Mouse (Mus musculus): ENCODE data around the gene Gm3250.
"Not testable (repeated sequence)": the region's sequence is repeated elsewhere in the genome, so short reads cannot be mapped to it uniquely, and the experiment has no call there.

The Gm3250 gene

GRCm38 (mm10) chr10:77782442-77782841 lies at the start of gene Gm3250:
Gm3250 (minus strand) TSS chr10:77782542.
- in situ Hi-C loops (cut with MboI; ENCODE audit: low pct_unique_long_range_greater_than_20kb in 1 of 2, low sequenced_read_pairs in 2 of 2, unreplicated experiment in 1 of 2) = not testable (repeated sequence)

- in situ Hi-C loops (cut with MboI; ENCODE audit: low pct_unique_long_range_greater_than_20kb in 1 of 2, low sequenced_read_pairs in 2 of 2, unreplicated experiment in 1 of 2) = no loop called here
Measured at GRCm38 (mm10) chr10:77826951-77827350, 44.6 kb upstream of the Gm3250 start, which contains the start of gene Krtap10-4. Krtap10-4 (minus strand) TSS chr10:77827095.

DNA sequence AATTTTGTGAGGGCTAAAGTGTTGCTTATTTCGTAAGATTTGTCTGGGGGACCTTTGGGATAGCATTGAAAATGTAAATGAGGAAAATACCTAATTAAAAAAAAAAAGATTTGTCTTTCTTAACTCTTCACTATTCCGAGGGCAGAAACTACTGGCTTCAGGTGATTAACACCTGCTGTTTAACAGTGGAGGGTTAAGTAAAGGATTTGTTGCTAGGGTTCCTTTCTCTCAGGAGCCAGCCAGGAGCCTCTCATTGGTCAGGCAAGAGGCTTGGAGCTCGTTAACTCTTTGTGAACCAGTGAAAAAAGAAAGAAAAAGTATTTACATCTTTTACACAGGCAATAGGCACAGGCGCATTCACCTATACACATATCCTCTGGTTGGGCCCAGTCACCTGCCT lies 36.9 kb upstream of the Gm3250 start:
- in situ Hi-C loops (cut with MboI; ENCODE audit: low pct_unique_long_range_greater_than_20kb in 1 of 2, low sequenced_read_pairs in 2 of 2, unreplicated experiment in 1 of 2) = no loop called here

- in situ Hi-C loops (cut with MboI; ENCODE audit: low pct_unique_long_range_greater_than_20kb in 1 of 2, low sequenced_read_pairs in 2 of 2, unreplicated experiment in 1 of 2) = no loop called here
Measured at GRCm38 (mm10) chr10:77818523-77818922, 36.2 kb upstream of the Gm3250 start.

- in situ Hi-C loops (cut with MboI; ENCODE audit: low pct_unique_long_range_greater_than_20kb in 1 of 2, low sequenced_read_pairs in 2 of 2, unreplicated experiment in 1 of 2) = no loop called here
Measured at GRCm38 (mm10) chr10:77815514-77815913, 33.2 kb upstream of the Gm3250 start.

- in situ Hi-C loops (cut with MboI; ENCODE audit: low pct_unique_long_range_greater_than_20kb in 1 of 2, low sequenced_read_pairs in 2 of 2, unreplicated experiment in 1 of 2) = no loop called here
Measured at GRCm38 (mm10) chr10:77814382-77814781, 32.0 kb upstream of the Gm3250 start, which contains the start of gene Gm2696. Gm2696 (plus strand) TSS chr10:77814682.

GRCm38 (mm10) chr10:77811743-77812142 lies 29.4 kb upstream of the Gm3250 start, which contains the start of gene Gm9507:
Gm9507 (minus strand) TSS chr10:77811843.
- in situ Hi-C loops (cut with MboI; ENCODE audit: low pct_unique_long_range_greater_than_20kb in 1 of 2, low sequenced_read_pairs in 2 of 2, unreplicated experiment in 1 of 2) = no loop called here

GRCm38 (mm10) chr10:77804095-77804494 lies 21.8 kb upstream of the Gm3250 start:
- in situ Hi-C loops (cut with MboI; ENCODE audit: low pct_unique_long_range_greater_than_20kb in 1 of 2, low sequenced_read_pairs in 2 of 2, unreplicated experiment in 1 of 2) = no loop called here

DNA sequence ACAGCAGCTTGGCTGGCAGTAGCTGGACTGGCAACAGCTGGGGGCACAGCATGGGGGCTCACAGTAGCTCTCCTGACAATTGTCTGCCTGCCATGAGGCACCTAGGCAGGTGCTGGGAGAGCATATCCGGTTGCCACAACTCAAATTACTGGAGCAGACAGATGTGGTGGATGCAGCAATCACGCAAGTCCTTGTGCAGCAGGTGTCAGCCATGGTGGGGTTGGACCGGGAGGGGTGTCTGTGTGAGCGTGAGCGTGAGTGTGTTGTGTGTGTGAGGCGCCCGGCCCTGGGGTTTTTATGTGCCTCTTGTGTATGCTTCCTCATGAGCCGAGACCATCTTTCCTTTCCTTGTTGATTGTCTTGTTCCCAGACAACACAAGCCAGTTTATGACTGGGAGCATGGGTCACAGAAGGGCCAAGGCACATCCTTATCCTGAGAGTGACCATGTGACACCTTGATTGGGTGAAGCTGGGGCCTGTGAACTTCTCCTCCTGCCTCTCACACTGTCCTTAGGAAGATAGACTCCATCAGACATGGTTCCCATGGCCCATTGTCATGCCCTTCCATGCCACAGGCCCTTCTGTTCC lies 16.7 kb upstream of the Gm3250 start, which contains the start of gene Gm19668:
Gene Gm19668 (minus strand): TSS at position 213 of the 588 bp plus-strand sequence.
- in situ Hi-C loops (cut with MboI; ENCODE audit: low pct_unique_long_range_greater_than_20kb in 1 of 2, low sequenced_read_pairs in 2 of 2, unreplicated experiment in 1 of 2) = no loop called here

DNA sequence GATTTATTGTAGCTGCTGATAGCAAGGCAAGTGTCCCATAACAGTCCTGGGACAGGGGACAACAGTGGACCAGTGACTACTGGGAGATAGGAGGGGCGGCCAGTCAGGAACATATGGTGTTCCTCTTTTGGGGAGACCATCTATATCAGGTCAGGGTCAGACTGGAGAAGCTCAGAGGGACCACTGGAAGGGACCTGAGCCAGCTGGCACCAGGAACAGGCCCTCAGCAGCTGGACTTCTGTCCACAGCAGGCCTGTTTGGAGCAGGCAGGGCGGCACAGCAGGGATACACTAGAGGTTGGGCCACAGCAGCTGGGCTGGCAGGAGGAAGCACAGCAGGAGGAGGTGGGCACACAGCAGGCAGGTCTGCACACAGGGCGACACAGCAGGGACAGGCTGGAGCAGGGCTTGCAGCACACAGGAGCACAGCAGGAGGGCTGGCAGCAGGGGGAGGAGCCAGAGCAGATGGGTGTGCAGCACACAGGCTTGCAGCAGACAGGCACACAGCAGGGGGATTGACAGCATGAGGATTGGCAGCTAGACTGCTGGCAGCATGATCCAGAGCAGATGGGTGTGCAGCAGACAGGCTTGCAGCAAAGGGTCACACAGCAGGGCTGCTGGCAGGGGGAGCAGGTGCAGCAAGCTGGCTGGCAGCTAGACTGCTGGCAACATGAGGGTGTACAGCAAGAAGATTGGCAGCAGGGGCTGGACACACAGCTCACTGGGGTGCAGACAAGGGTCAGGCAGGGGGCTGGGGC lies 16.0 kb upstream of the Gm3250 start:
- in situ Hi-C loops (cut with MboI; ENCODE audit: low pct_unique_long_range_greater_than_20kb in 1 of 2, low sequenced_read_pairs in 2 of 2, unreplicated experiment in 1 of 2) = not testable (repeated sequence)

- in situ Hi-C loops (cut with MboI; ENCODE audit: low pct_unique_long_range_greater_than_20kb in 1 of 2, low sequenced_read_pairs in 2 of 2, unreplicated experiment in 1 of 2) = no loop called here
Measured at GRCm38 (mm10) chr10:77797677-77798076, 15.3 kb upstream of the Gm3250 start.

DNA sequence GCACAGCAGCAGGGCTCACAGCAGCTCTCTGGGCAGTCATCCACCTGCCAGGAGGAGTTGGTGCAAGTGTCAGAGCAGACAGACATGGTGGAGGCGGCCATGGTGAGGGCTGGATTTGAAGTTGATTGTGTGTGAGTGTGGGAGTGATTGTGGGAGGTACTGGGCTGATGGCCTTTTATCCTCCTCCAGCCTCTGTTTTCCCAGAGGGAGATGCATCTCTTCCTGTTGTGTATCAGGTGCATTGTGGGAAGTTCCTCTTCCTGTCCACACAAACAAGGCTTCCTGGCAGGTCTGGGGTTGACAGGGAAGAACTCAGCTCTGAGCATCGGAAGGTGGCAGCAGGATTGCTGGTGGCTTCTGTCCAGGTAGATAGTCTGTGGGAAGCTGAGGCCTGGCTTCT lies 12.6 kb upstream of the Gm3250 start, which contains the start of gene Gm9639:
Gene Gm9639 (minus strand): TSS at position 101 of the 400 bp plus-strand sequence.
- in situ Hi-C loops (cut with MboI; ENCODE audit: low pct_unique_long_range_greater_than_20kb in 1 of 2, low sequenced_read_pairs in 2 of 2, unreplicated experiment in 1 of 2) = no loop called here

DNA sequence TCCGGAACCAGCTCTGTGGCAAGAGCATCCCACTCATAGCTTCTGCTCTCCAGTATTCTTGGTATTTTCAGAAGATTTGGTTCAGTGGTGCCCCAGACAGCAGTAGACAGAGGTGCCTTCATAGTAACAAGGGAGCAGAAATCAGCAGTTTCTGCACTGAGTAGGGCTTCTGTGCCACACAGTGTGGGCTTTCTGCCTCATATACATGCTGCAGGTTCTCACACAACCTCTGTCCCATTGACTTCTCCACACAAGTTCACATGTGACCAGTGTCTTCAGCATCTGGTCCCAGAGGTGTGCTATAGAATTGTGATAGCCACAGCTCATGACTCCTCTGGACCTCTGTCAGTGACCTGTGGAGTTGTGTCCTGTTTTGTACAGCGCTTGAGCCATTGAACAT lies 6.3 kb upstream of the Gm3250 start:
- in situ Hi-C loops (cut with MboI; ENCODE audit: low pct_unique_long_range_greater_than_20kb in 1 of 2, low sequenced_read_pairs in 2 of 2, unreplicated experiment in 1 of 2) = no loop called here

DNA sequence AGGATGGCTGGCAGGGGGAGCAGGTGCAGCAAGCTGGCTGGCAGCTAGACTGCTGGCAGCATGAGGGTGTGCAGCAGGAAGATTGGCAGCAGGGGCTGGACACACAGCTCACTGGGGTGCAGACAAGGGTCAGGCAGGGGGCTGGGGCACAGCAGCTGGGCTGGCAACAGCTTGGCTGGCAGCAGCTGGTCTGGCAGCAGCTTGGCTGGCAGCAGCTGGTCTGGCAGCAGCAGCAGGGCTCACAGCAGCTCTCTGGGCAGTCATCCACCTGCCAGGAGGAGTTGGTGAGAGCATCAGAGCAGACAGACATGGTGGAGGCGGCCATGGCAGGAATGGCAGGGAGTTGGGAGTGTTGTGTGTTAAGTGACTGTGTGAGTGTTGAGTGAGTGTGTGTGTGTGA lies 5.5 kb upstream of the Gm3250 start, which contains the start of gene Gm7137:
Gene Gm7137 (minus strand): TSS at position 325 of the 400 bp plus-strand sequence.
- in situ Hi-C loops (cut with MboI; ENCODE audit: low pct_unique_long_range_greater_than_20kb in 1 of 2, low sequenced_read_pairs in 2 of 2, unreplicated experiment in 1 of 2) = not testable (repeated sequence)

DNA sequence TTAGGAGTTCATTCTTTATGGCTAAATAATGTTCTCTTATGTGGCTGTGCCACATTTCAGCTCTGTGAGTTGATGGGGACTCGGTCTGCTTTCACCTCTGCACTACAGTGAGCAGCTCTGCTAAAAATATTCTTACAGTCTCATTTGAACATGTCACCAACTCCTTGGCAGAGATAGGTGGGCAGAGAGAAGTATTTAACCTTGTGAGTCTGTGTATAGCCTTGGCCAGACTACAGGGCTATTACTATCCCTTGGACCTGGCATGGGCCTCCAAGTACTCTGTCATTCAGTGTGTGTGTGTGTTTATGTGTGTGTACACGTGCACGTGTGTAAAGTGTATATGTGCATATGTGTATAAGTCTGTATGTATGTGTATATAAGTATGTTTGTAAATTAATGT lies 1.1 kb upstream of the Gm3250 start:
- in situ Hi-C loops (cut with MboI; ENCODE audit: low pct_unique_long_range_greater_than_20kb in 1 of 2, low sequenced_read_pairs in 2 of 2, unreplicated experiment in 1 of 2) = not testable (repeated sequence)

- in situ Hi-C loops (cut with MboI; ENCODE audit: low pct_unique_long_range_greater_than_20kb in 1 of 2, low sequenced_read_pairs in 2 of 2, unreplicated experiment in 1 of 2) = not testable (repeated sequence)
Measured at GRCm38 (mm10) chr10:77776844-77777243, 5.5 kb downstream of the Gm3250 start, which contains the start of gene Gm7138. Gm7138 (minus strand) TSS chr10:77776944.

DNA sequence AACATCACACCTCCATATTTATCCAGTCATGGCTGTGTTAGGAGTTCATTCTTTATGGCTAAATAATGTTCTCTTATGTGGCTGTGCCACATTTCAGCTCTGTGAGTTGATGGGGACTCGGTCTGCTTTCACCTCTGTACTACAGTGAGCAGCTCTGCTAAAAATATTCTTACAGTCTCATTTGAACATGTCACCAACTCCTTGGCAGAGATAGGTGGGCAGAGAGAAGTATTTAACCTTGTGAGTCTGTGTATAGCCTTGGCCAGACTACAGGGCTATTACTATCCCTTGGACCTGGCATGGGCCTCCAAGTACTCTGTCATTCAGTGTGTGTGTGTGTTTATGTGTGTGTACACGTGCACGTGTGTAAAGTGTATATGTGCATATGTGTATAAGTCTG lies 10.2 kb downstream of the Gm3250 start:
- in situ Hi-C loops (cut with MboI; ENCODE audit: low pct_unique_long_range_greater_than_20kb in 1 of 2, low sequenced_read_pairs in 2 of 2, unreplicated experiment in 1 of 2) = not testable (repeated sequence)

- in situ Hi-C loops (cut with MboI; ENCODE audit: low pct_unique_long_range_greater_than_20kb in 1 of 2, low sequenced_read_pairs in 2 of 2, unreplicated experiment in 1 of 2) = not testable (repeated sequence)
Measured at GRCm38 (mm10) chr10:77771225-77771624, 11.1 kb downstream of the Gm3250 start, which contains the start of gene Gm3238. Gm3238 (minus strand) TSS chr10:77771325.

- in situ Hi-C loops (cut with MboI; ENCODE audit: low pct_unique_long_range_greater_than_20kb in 1 of 2, low sequenced_read_pairs in 2 of 2, unreplicated experiment in 1 of 2) = no loop called here
Measured at GRCm38 (mm10) chr10:77769727-77770126, 12.6 kb downstream of the Gm3250 start.

All from mouse embryonic stem cell (cell line).